ENCODE assay signal across 18 mouse cellular contexts in genomic region chr8:36342650-36343049, GRCm38 (mm10).
"Had no signal": no experiment of that assay in that cellular context is flagged by ENCODE, and none has a peak within 500 bp of the region (broad histone marks: within the 10 kb centered on the region; RNA-seq: fewer than 3 reads in every experiment).

No protein-coding gene starts in this region.

- ATAC-seq: liver, postnatal 0 days; lung, postnatal 0 days; midbrain, embryonic 13.5 days; midbrain, embryonic 15.5 days had no signal

- H3K9me3 ChIP-seq: liver, embryonic 15.5 days; megakaryocyte, embryonic 14.5 days; midbrain, embryonic 13.5 days; midbrain, embryonic 15.5 days; neural tube, embryonic 12.5 days; stomach, embryonic 15.5 days had no signal

- H3K4me2 ChIP-seq: liver, embryonic 15.5 days; lung, embryonic 14.5 days; midbrain, embryonic 11.5 days; midbrain, embryonic 13.5 days; midbrain, embryonic 15.5 days; neural tube, embryonic 12.5 days; stomach, embryonic 15.5 days had no signal

- H3K4me3 ChIP-seq: liver, embryonic 15.5 days; megakaryocyte, embryonic 14.5 days; midbrain, embryonic 13.5 days; midbrain, embryonic 15.5 days; neural tube, embryonic 12.5 days; stomach, embryonic 15.5 days had no signal

- DNase-seq: liver, postnatal 0 days; lung, postnatal 14 days; lung, postnatal 36 days; right cerebral cortex, postnatal 14 days; thymus, adult 2 months; thymus, postnatal 25 days; thymus, postnatal 4 days had no signal

- H3K27me3 ChIP-seq: liver, embryonic 15.5 days; midbrain, embryonic 13.5 days; midbrain, embryonic 15.5 days; neural tube, embryonic 12.5 days; stomach, embryonic 15.5 days had no signal

- H3K9ac ChIP-seq: liver, embryonic 15.5 days; liver, postnatal 0 days; lung, embryonic 14.5 days; midbrain, embryonic 13.5 days; midbrain, embryonic 15.5 days; neural tube, embryonic 12.5 days; stomach, embryonic 15.5 days had no signal

- H3K27ac ChIP-seq: liver, embryonic 15.5 days; macrophage; midbrain, embryonic 13.5 days; midbrain, embryonic 15.5 days; neural tube, embryonic 12.5 days; stomach, embryonic 15.5 days; stomach, postnatal 0 days had no signal

- H3K4me1 ChIP-seq: liver, embryonic 15.5 days; megakaryocyte, embryonic 14.5 days; midbrain, embryonic 13.5 days; midbrain, embryonic 15.5 days; neural tube, embryonic 12.5 days; stomach, embryonic 15.5 days had no signal

- H3K36me3 ChIP-seq: liver, embryonic 15.5 days; midbrain, embryonic 13.5 days; midbrain, embryonic 15.5 days; neural tube, embryonic 12.5 days; stomach, embryonic 15.5 days had no signal
